Mouse (Mus musculus): ENCODE results near the gene Basp1. TPM values are rescaled to one million over a fixed set of nuclear protein-coding genes. Genes with fewer than 3 reads are reported as not detected.

The Basp1 gene
- polyA plus RNA-seq, 2 experiments: 1.6 to 3.8 TPM

GRCm38 (mm10) chr15:25445361-25446154, 32.0 kb upstream of the Basp1 start:
- TF ChIP-seq CTCF (IDR thresholded peaks at IDR 0.05; ENCODE audit: low read depth): no peak
- TF ChIP-seq EP300 (IDR thresholded peaks at IDR 0.05; ENCODE audit: low read depth): no peak
- Histone ChIP-seq H3K4me1 (replicated peaks; ENCODE audit: control insufficient read depth in 2 of 2, insufficient read depth in 2 of 2, low read length in 1 of 2) (0 out of 4 replicates have a peak, but pooled peaks cover 0 to 4% of the 10 kb centered on the region in 2 experiments), H3K27me3 (ENCODE audit: control insufficient read depth, insufficient read depth, low read length) (no peaks in the 10 kb centered on the region), H3K27ac (no peak overlapping the region), H3K4me3 (ENCODE audit: insufficient read depth in 1 of 2, low read depth in 2 of 2, low read length in 2 of 2) (no peak overlapping the region), H3K4me2 (ENCODE audit: low read depth) (no peak overlapping the region), H3K9me3 (ENCODE audit: control insufficient read depth, low read length) (no peaks in the 10 kb centered on the region), H3K9ac (replicated peaks) (no peak overlapping the region), H3K36me3 (replicated peaks; ENCODE audit: control insufficient read depth, insufficient read depth, low read depth) (no peaks in the 10 kb centered on the region)
- no peak for ATAC-seq (ENCODE audit: insufficient read depth)
- 19% methylated on average over 17 of the region's 17 CpGs for WGBS (ENCODE audit: insufficient replicate concordance)
- no peak for DNase-seq (ENCODE audit: low read depth in 3 of 3, low spot score in 3 of 3)

GRCm38 (mm10) chr15:25444208-25444607, 30.6 kb upstream of the Basp1 start:
- ATAC-seq (ENCODE audit: insufficient read depth) (no peak), DNase-seq (ENCODE audit: low read depth in 3 of 3, low spot score in 3 of 3) (no peak)
- Histone ChIP-seq H3K4me3 (ENCODE audit: insufficient read depth in 1 of 2, low read depth in 2 of 2, low read length in 2 of 2) (no peak overlapping the region), H3K27me3 (ENCODE audit: control insufficient read depth, insufficient read depth, low read length) (no peaks in the 10 kb centered on the region), H3K4me2 (ENCODE audit: low read depth) (no peak overlapping the region), H3K4me1 (replicated peaks; ENCODE audit: control insufficient read depth in 2 of 2, insufficient read depth in 2 of 2, low read length in 1 of 2) (0 out of 4 replicates have a peak, but pooled peaks cover 0 to 4% of the 10 kb centered on the region in 2 experiments), H3K9ac (replicated peaks) (no peak overlapping the region), H3K27ac (no peak overlapping the region), H3K36me3 (replicated peaks; ENCODE audit: control insufficient read depth, insufficient read depth, low read depth) (no peaks in the 10 kb centered on the region), H3K9me3 (ENCODE audit: control insufficient read depth, low read length) (no peaks in the 10 kb centered on the region)
- TF ChIP-seq EP300 (IDR thresholded peaks at IDR 0.05; ENCODE audit: low read depth) (no peak), CTCF (IDR thresholded peaks at IDR 0.05; ENCODE audit: low read depth) (no peak)
- 48% methylated on average over 10 of the region's 10 CpGs for WGBS (ENCODE audit: insufficient replicate concordance)

GRCm38 (mm10) chr15:25443140-25443790, 29.7 kb upstream of the Basp1 start:
- Histone ChIP-seq H3K27ac (no peak overlapping the region), H3K4me3 (ENCODE audit: insufficient read depth in 1 of 2, low read depth in 2 of 2, low read length in 2 of 2) (no peak overlapping the region), H3K9me3 (ENCODE audit: control insufficient read depth, low read length) (no peaks in the 10 kb centered on the region), H3K9ac (replicated peaks) (no peak overlapping the region), H3K4me1 (replicated peaks; ENCODE audit: control insufficient read depth in 2 of 2, insufficient read depth in 2 of 2, low read length in 1 of 2) (0 out of 4 replicates have a peak, but pooled peaks cover 0 to 4% of the 10 kb centered on the region in 2 experiments), H3K4me2 (ENCODE audit: low read depth) (no peak overlapping the region), H3K27me3 (ENCODE audit: control insufficient read depth, insufficient read depth, low read length) (no peaks in the 10 kb centered on the region), H3K36me3 (replicated peaks; ENCODE audit: control insufficient read depth, insufficient read depth, low read depth) (no peaks in the 10 kb centered on the region)
- ATAC-seq (ENCODE audit: insufficient read depth) (0 out of 2 replicates have a peak, but pooled peaks have one; percentile 22), DNase-seq (ENCODE audit: low read depth in 3 of 3, low spot score in 3 of 3) (no peak)
- no peak for TF ChIP-seq EP300 (IDR thresholded peaks at IDR 0.05; ENCODE audit: low read depth)
- TF ChIP-seq CTCF (IDR thresholded peaks at IDR 0.05; ENCODE audit: low read depth): no peak
- 60% methylated on average over 8 of the region's 8 CpGs for WGBS (ENCODE audit: insufficient replicate concordance)

- no peak overlapping the region for H3K27ac ChIP-seq
- TF ChIP-seq EP300 (IDR thresholded peaks at IDR 0.05; ENCODE audit: low read depth): no peak
- TF ChIP-seq CTCF (IDR thresholded peaks at IDR 0.05; ENCODE audit: low read depth): no peak
- H3K36me3 ChIP-seq (replicated peaks; ENCODE audit: control insufficient read depth, insufficient read depth, low read depth): no peaks in the 10 kb centered on the region
- no peak overlapping the region for H3K4me3 ChIP-seq (ENCODE audit: insufficient read depth in 1 of 2, low read depth in 2 of 2, low read length in 2 of 2)
- no peak overlapping the region for H3K9ac ChIP-seq (replicated peaks)
- no peak for DNase-seq (ENCODE audit: low read depth in 3 of 3, low spot score in 3 of 3)
- no peak overlapping the region for H3K4me2 ChIP-seq (ENCODE audit: low read depth)
- no peak for ATAC-seq (ENCODE audit: insufficient read depth)
- 77% methylated on average over 9 of the region's 9 CpGs for WGBS (ENCODE audit: insufficient replicate concordance)
- H3K9me3 ChIP-seq (ENCODE audit: control insufficient read depth, low read length): no peaks in the 10 kb centered on the region
- H3K4me1 ChIP-seq (replicated peaks; ENCODE audit: control insufficient read depth in 2 of 2, insufficient read depth in 2 of 2, low read length in 1 of 2): 0 out of 4 replicates have a peak, but pooled peaks cover 0 to 4% of the 10 kb centered on the region in 2 experiments
- H3K27me3 ChIP-seq (ENCODE audit: control insufficient read depth, insufficient read depth, low read length): no peaks in the 10 kb centered on the region
Measured at GRCm38 (mm10) chr15:25441868-25442185, 28.3 kb upstream of the Basp1 start.

Data from liver, embryonic 14.5 days (tissue).